Mouse (Mus musculus): ENCODE measurements around the gene Grb2.

GRCm38 (mm10) chr11:115751725-115752124, 43.3 kb upstream of the Grb2 start:
- TF ChIP-seq CTCF (IDR thresholded peaks at IDR 0.05; ENCODE audit: insufficient read depth, low read depth, low read length) (no peak), POLR2A (IDR thresholded peaks at IDR 0.05; ENCODE audit: insufficient read depth, low read depth, low read length) (no peak)
